13 mouse cellular contexts compared by ENCODE assay signal in the genomic region with DNA sequence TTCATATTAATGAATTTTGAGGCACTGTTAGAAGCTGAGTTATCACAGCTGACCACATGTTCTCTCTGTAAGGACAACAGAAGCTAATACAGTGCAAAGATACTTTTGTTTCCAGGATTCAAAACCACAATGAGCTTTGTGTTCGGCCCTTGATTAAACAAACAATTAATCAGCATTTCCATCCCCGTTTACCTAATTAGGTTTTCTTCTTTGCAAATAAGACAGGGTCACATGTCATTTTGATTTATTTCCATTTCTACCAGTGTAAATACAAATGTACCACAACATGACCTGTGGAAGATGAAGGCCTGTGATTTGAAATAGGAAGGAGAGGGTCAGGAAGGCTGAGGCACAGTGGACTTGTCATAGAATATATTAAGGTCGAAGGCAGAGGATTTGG.
DNase-seq lines count a peak whose midpoint lies in the region; ATAC-seq and TF ChIP-seq lines count a peak whose summit lies in the region.
"Had no signal": no experiment of that assay in that cellular context is flagged by ENCODE, and none has a peak within 500 bp of the region (broad histone marks: within the 10 kb centered on the region; RNA-seq: fewer than 3 reads in every experiment).

No protein-coding gene starts in this region.

- no peaks in the 10 kb centered on the region for H3K27me3 ChIP-seq in forebrain, embryonic 11.5 days (ENCODE audit: control insufficient read depth, insufficient read depth, low read length)
- H3K27me3 ChIP-seq in forebrain, embryonic 10.5 days (ENCODE audit: poor library complexity, severe bottlenecking) = peaks cover 17% of the 10 kb centered on the region; the same call in 1 of the 2 replicates
- no peaks in the 10 kb centered on the region for H3K27me3 ChIP-seq in lung, embryonic 14.5 days (ENCODE audit: insufficient read depth, low read length)
- H3K27me3 ChIP-seq in hindbrain, embryonic 14.5 days (ENCODE audit: control insufficient read depth, insufficient read depth, low read length) = no peaks in the 10 kb centered on the region
- no peaks in the 10 kb centered on the region for H3K27me3 ChIP-seq in neural tube, embryonic 13.5 days
- H3K27me3 ChIP-seq: embryonic facial prominence, embryonic 12.5 days; liver, embryonic 12.5 days had no signal

- no peak overlapping the region for H3K4me3 ChIP-seq in forebrain, embryonic 11.5 days (ENCODE audit: low read depth, low read length)
- no peak overlapping the region for H3K4me3 ChIP-seq in forebrain, embryonic 10.5 days
- H3K4me3 ChIP-seq in lung, embryonic 14.5 days (ENCODE audit: low read depth, low read length) = no peak overlapping the region
- H3K4me3 ChIP-seq in hindbrain, embryonic 14.5 days (replicated peaks; ENCODE audit: low read length) = no peak overlapping the region
- peak overlapping the region; percentile 12; the same call in 1 of the 2 replicates for H3K4me3 ChIP-seq in neural tube, embryonic 13.5 days
- H3K4me3 ChIP-seq: embryonic facial prominence, embryonic 12.5 days; layer of hippocampus, adult 2 months; liver, embryonic 12.5 days had no signal

- H3K36me3 ChIP-seq in forebrain, embryonic 11.5 days (ENCODE audit: control insufficient read depth, insufficient read depth, low read length) = no peaks in the 10 kb centered on the region
- H3K36me3 ChIP-seq in forebrain, embryonic 10.5 days (replicated peaks) = no peaks in the 10 kb centered on the region
- no peaks in the 10 kb centered on the region for H3K36me3 ChIP-seq in lung, embryonic 14.5 days (ENCODE audit: insufficient read depth)
- H3K36me3 ChIP-seq in hindbrain, embryonic 14.5 days (replicated peaks; ENCODE audit: control insufficient read depth, insufficient read depth) = no peaks in the 10 kb centered on the region
- no peaks in the 10 kb centered on the region for H3K36me3 ChIP-seq in neural tube, embryonic 13.5 days
- H3K36me3 ChIP-seq: embryonic facial prominence, embryonic 12.5 days; liver, embryonic 12.5 days had no signal

- no peak overlapping the region for H3K9ac ChIP-seq in forebrain, embryonic 11.5 days (ENCODE audit: low read length)
- H3K9ac ChIP-seq in lung, embryonic 14.5 days = no peak overlapping the region
- peak overlapping the region; percentile 12; the same call in 1 of the 2 replicates for H3K9ac ChIP-seq in hindbrain, embryonic 14.5 days
- H3K9ac ChIP-seq in neural tube, embryonic 13.5 days = no peak overlapping the region
- H3K9ac ChIP-seq: embryonic facial prominence, embryonic 12.5 days; liver, embryonic 12.5 days had no signal

- no peak overlapping the region; the same call in 1 of the 2 replicates for H3K27ac ChIP-seq in forebrain, embryonic 11.5 days (ENCODE audit: low read depth, low read length)
- no peak overlapping the region for H3K27ac ChIP-seq in forebrain, embryonic 10.5 days
- no peak overlapping the region for H3K27ac ChIP-seq in lung, embryonic 14.5 days (ENCODE audit: low read depth)
- peak overlapping the region; percentile 65; the same call in 1 of the 2 replicates for H3K27ac ChIP-seq in hindbrain, embryonic 14.5 days
- peak overlapping the region; percentile 74 for H3K27ac ChIP-seq in neural tube, embryonic 13.5 days (replicated peaks)
- H3K27ac ChIP-seq: liver, embryonic 12.5 days had no signal

- TF ChIP-seq CTCF in lung, embryonic 14.5 days (IDR thresholded peaks at IDR 0.05; ENCODE audit: low read depth) = no peak

- DNase-seq in forebrain, embryonic 11.5 days (ENCODE audit: low spot score) = no peak
- no peak for DNase-seq in forebrain, embryonic 10.5 days (ENCODE audit: extremely low spot score, low spot score)
- no peak for DNase-seq in lung, embryonic 14.5 days
- DNase-seq in lung, postnatal 14 days = no peak
- no peak for DNase-seq in hindbrain, embryonic 14.5 days (ENCODE audit: low spot score)
- no peak for DNase-seq in gastrocnemius, postnatal 4 days (ENCODE audit: low spot score in 2 of 2)
- DNase-seq in layer of hippocampus, postnatal 10 days (ENCODE audit: low spot score in 2 of 2) = no peak
- DNase-seq: adrenal gland, postnatal 10 days; kidney, adult 2 months had no signal

- no peak for ATAC-seq in forebrain, embryonic 11.5 days (replicated peaks; ENCODE audit: low FRiP score)
- no peak for ATAC-seq in lung, embryonic 14.5 days (ENCODE audit: insufficient read depth)
- ATAC-seq in hindbrain, embryonic 14.5 days (ENCODE audit: low FRiP score) = 0 out of 2 replicates have a peak, but pooled peaks have one; percentile 1
- 0 out of 2 replicates have a peak, but pooled peaks have one; percentile 26 for ATAC-seq in neural tube, embryonic 13.5 days (ENCODE audit: low read depth)
- ATAC-seq: liver, embryonic 12.5 days had no signal

- H3K4me2 ChIP-seq in forebrain, embryonic 11.5 days (ENCODE audit: low read depth, low read length, severe bottlenecking) = peak overlapping the region; percentile 34; the same call in 1 of the 2 replicates
- peak overlapping the region; percentile 29; the same call in 1 of the 2 replicates for H3K4me2 ChIP-seq in lung, embryonic 14.5 days
- H3K4me2 ChIP-seq in hindbrain, embryonic 14.5 days (replicated peaks) = peak overlapping the region; percentile 41
- peak overlapping the region; percentile 43 for H3K4me2 ChIP-seq in neural tube, embryonic 13.5 days
- H3K4me2 ChIP-seq: embryonic facial prominence, embryonic 12.5 days; liver, embryonic 12.5 days had no signal

- H3K4me1 ChIP-seq in forebrain, embryonic 11.5 days (replicated peaks; ENCODE audit: control insufficient read depth, insufficient read depth, low read length) = peaks cover 6% of the 10 kb centered on the region; the same call in 1 of the 2 replicates
- peaks cover 38% of the 10 kb centered on the region for H3K4me1 ChIP-seq in forebrain, embryonic 10.5 days
- H3K4me1 ChIP-seq in lung, embryonic 14.5 days (ENCODE audit: insufficient read depth) = 0 out of 2 replicates have a peak, but pooled peaks cover 3% of the 10 kb centered on the region
- H3K4me1 ChIP-seq in hindbrain, embryonic 14.5 days (replicated peaks; ENCODE audit: control insufficient read depth, insufficient read depth, low read length) = peaks cover 30% of the 10 kb centered on the region
- H3K4me1 ChIP-seq in neural tube, embryonic 13.5 days (replicated peaks) = peaks cover 49% of the 10 kb centered on the region
- H3K4me1 ChIP-seq: liver, embryonic 12.5 days had no signal

- WGBS in forebrain, embryonic 11.5 days = 42% methylated on average over 3 of the region's 3 CpGs
- 70% methylated on average over 3 of the region's 3 CpGs for WGBS in forebrain, embryonic 10.5 days
- WGBS in lung, embryonic 14.5 days = 24% methylated on average over 3 of the region's 3 CpGs
- 16% methylated on average over 3 of the region's 3 CpGs for WGBS in hindbrain, embryonic 14.5 days
- WGBS in neural tube, embryonic 13.5 days = 18% methylated on average over 3 of the region's 3 CpGs

- no peaks in the 10 kb centered on the region for H3K9me3 ChIP-seq in forebrain, embryonic 11.5 days (ENCODE audit: control insufficient read depth, low read length)
- no peaks in the 10 kb centered on the region for H3K9me3 ChIP-seq in forebrain, embryonic 10.5 days
- no peaks in the 10 kb centered on the region for H3K9me3 ChIP-seq in lung, embryonic 14.5 days (ENCODE audit: low read depth, low read length)
- no peaks in the 10 kb centered on the region for H3K9me3 ChIP-seq in hindbrain, embryonic 14.5 days (ENCODE audit: control insufficient read depth, low read length)
- no peaks in the 10 kb centered on the region for H3K9me3 ChIP-seq in neural tube, embryonic 13.5 days
- H3K9me3 ChIP-seq: embryonic facial prominence, embryonic 12.5 days; liver, embryonic 12.5 days had no signal

Comparison
In these comparisons a context has a peak if more than half of its experiments do, and no peak if none do; other contexts are left out.
1. ATAC-seq: peak in hindbrain, embryonic 14.5 days (single experiment) and neural tube, embryonic 13.5 days (single experiment); none in forebrain, embryonic 11.5 days (single experiment) and lung, embryonic 14.5 days (single experiment).
2. H3K27ac ChIP-seq: peak in hindbrain, embryonic 14.5 days (single experiment) and neural tube, embryonic 13.5 days (single experiment); none in forebrain, embryonic 11.5 days (single experiment), forebrain, embryonic 10.5 days (single experiment) and lung, embryonic 14.5 days (single experiment).
3. Peak in every context shown above with its lines, with median percentiles within 50 percentile points of each other: H3K4me2 ChIP-seq.